Mouse (Mus musculus): ENCODE results near the gene Appl1. TPM values are rescaled to one million over a fixed set of nuclear protein-coding genes. Genes with fewer than 3 reads are reported as not detected.
"Not testable (repeated sequence)": the region's sequence is repeated elsewhere in the genome, so short reads cannot be mapped to it uniquely, and the experiment has no call there.

Appl1 gene
- polyA plus RNA-seq, 1 experiment from 2014 or later = 30.4 TPM

DNA sequence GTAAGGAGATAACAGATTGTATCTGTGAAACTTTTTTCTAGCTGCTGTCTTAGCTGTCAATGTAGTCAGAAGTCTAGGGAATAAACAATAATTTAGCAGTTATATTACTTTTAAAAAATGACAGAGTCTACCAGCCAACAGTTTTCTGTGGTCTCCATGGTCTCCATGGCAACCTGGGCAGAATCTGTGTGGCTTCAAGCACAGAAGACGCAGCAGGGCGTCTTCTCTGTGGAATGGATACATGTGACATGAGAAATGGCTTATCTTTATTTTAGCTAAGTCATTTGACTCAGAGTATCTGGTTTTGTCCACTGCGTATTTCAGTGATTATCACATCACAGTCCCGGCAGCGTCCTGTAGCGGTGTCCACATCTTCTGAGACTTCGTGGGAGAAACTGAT is 5.2 kb upstream of the Appl1 start:
- no peak overlapping the region for H3K4me3 ChIP-seq (ENCODE audit: low read length)
- 69% methylated on average over 7 of the region's 7 CpGs for WGBS
- no peaks in the 10 kb centered on the region for H3K36me3 ChIP-seq (ENCODE audit: control insufficient read depth, insufficient read depth)
- no peaks in the 10 kb centered on the region for H3K27me3 ChIP-seq (ENCODE audit: control insufficient read depth, insufficient read depth, low read length)
- peaks cover 2% of the 10 kb centered on the region; the same call in 1 of the 2 replicates for H3K4me1 ChIP-seq (ENCODE audit: control insufficient read depth, insufficient read depth, low read length)
- H3K4me2 ChIP-seq (ENCODE audit: low read depth, low read length) = no peak overlapping the region
- ATAC-seq (replicated peaks; ENCODE audit: extremely low read depth, insufficient read depth, low FRiP score) = no peak
- no peak overlapping the region for H3K27ac ChIP-seq (ENCODE audit: low read length)
- peaks cover 6% of the 10 kb centered on the region for H3K9me3 ChIP-seq (replicated peaks; ENCODE audit: control insufficient read depth, low read length)
- no peak overlapping the region for H3K9ac ChIP-seq (ENCODE audit: low read length)

DNA sequence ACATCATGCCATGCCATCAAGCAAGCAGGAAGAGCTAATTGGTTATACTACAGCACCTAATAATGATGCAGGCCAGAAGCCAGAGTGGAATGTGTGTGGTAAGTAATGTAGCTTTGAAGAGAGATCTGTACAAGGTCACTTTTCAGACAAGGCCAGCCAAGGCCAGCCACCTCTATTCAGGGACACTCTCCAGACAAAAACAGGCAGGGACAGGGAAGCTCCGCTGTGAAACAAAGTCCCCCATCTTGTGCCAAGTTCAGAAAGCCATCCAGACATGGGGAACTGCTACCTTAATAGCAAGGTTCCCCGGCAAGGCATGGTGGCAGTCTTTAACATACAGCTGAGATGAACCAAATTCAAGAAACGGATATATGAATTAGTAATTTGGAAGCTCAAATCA is 4.5 kb upstream of the Appl1 start:
- no peak for ATAC-seq (replicated peaks; ENCODE audit: extremely low read depth, insufficient read depth, low FRiP score)
- H3K27ac ChIP-seq (ENCODE audit: low read length) = peak overlapping the region; percentile 56
- WGBS = 54% methylated on average over 3 of the region's 3 CpGs

DNA sequence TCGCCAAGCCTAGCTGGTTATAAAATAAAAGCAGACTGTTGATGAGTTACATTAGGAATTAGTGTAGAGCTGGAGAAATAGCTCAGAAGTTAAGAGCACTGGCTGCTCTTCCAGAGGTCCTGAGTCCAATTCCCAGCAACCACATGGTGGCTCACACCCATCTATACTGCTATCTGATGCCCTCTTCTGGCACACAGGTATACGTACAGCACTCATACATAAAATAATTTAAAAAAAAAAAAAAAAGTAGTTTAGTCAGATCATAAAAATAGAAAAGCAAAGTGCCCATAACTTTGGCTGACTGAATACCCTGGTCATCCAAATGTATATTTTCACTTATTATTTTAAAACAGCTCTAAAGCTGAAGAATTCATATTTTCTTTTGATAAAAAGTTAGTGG is 2.1 kb upstream of the Appl1 start:
- Histone ChIP-seq H3K9me3 (replicated peaks; ENCODE audit: control insufficient read depth, low read length) (no peaks in the 10 kb centered on the region), H3K36me3 (ENCODE audit: control insufficient read depth, insufficient read depth) (no peaks in the 10 kb centered on the region), H3K4me1 (ENCODE audit: control insufficient read depth, insufficient read depth, low read length) (peaks cover 10% of the 10 kb centered on the region), H3K27ac (ENCODE audit: low read length) (no peak overlapping the region), H3K27me3 (ENCODE audit: control insufficient read depth, insufficient read depth, low read length) (no peaks in the 10 kb centered on the region), H3K4me3 (ENCODE audit: low read length) (no peak overlapping the region), H3K4me2 (ENCODE audit: low read depth, low read length) (no peak overlapping the region), H3K9ac (ENCODE audit: low read length) (no peak overlapping the region)
- 78% methylated on average over 2 of the region's 2 CpGs for WGBS
- ATAC-seq (replicated peaks; ENCODE audit: extremely low read depth, insufficient read depth, low FRiP score) = no peak

More for the DNA sequence above, 4.5 kb upstream of the Appl1 start:
- H3K4me2 ChIP-seq (ENCODE audit: low read depth, low read length) = no peak overlapping the region
- no peak overlapping the region for H3K9ac ChIP-seq (ENCODE audit: low read length)
- no peaks in the 10 kb centered on the region for H3K27me3 ChIP-seq (ENCODE audit: control insufficient read depth, insufficient read depth, low read length)
- H3K4me3 ChIP-seq (ENCODE audit: low read length) = no peak overlapping the region
- peaks cover 2% of the 10 kb centered on the region; the same call in 1 of the 2 replicates for H3K4me1 ChIP-seq (ENCODE audit: control insufficient read depth, insufficient read depth, low read length)
- no peaks in the 10 kb centered on the region for H3K36me3 ChIP-seq (ENCODE audit: control insufficient read depth, insufficient read depth)
- no peaks in the 10 kb centered on the region for H3K9me3 ChIP-seq (replicated peaks; ENCODE audit: control insufficient read depth, low read length)

DNA sequence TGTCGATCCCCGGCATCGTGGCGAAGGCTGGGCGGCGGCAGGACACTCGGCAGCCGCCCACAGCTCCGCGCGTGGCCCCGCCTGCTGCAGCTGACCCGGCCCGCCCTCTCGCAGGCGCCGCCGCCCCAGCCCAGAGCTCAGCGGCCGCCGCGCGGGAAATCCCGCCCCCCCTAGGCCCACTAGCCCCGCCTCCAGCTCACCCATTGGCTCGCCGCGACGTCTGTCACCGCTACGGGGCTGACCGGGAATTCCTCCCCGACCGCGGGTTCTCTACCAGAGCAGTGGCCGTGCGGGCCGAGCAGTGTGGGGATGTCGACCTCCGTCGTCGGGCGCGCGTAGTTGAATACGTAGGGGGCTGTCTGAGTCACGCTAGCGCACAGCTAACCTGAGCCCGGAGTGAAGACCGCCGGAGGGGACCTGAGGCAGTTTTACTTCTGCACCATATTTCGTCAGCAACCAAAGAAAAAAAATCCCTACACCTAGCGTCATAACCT is 546 bp downstream of the Appl1 start:
- peak overlapping the region; percentile 85 for H3K9ac ChIP-seq (ENCODE audit: low read length)
- H3K4me3 ChIP-seq (ENCODE audit: low read length) = peak overlapping the region; percentile 74
- peak overlapping the region; percentile 80 for H3K4me2 ChIP-seq (ENCODE audit: low read depth, low read length)
- ATAC-seq (replicated peaks; ENCODE audit: extremely low read depth, insufficient read depth, low FRiP score) = peak; percentile 99
- H3K27ac ChIP-seq (ENCODE audit: low read length) = peak overlapping the region; percentile 76
- H3K27me3 ChIP-seq (ENCODE audit: control insufficient read depth, insufficient read depth, low read length) = no peaks in the 10 kb centered on the region
- WGBS = under 1% methylated on average over 53 of the region's 53 CpGs
- H3K36me3 ChIP-seq (ENCODE audit: control insufficient read depth, insufficient read depth) = no peaks in the 10 kb centered on the region
- peaks cover 8% of the 10 kb centered on the region for H3K4me1 ChIP-seq (ENCODE audit: control insufficient read depth, insufficient read depth, low read length)
- no peaks in the 10 kb centered on the region for H3K9me3 ChIP-seq (replicated peaks; ENCODE audit: control insufficient read depth, low read length)

DNA sequence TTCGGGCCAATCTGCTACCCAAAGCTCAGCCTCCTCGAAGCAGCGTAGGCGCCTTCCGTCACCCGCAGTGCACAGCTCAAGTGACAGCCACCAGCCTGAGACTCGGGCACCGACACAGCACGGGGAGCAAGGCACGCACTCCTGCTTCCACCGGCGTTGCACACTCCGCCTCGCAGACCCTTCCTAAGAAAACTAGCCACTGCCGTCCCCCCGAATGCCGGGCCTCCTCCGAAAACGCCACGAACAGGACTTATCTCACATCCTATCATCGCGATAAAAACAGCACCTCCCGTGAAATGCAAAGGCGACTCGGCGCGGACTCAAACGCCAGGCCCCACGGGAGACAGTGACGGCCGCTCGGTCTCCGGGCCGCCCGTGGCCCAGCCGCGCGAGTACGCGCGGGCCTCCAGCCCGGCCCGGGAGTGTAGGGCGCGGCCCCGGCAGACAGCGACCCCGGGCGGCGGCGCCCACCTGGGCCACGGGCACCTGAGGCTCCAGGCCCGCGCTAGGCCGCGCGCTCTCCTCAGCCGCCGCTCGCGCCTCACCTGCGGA is 1.1 kb downstream of the Appl1 start:
- Histone ChIP-seq H3K4me2 (ENCODE audit: low read depth, low read length) (peak overlapping the region; percentile 80), H3K9me3 (replicated peaks; ENCODE audit: control insufficient read depth, low read length) (no peaks in the 10 kb centered on the region), H3K9ac (ENCODE audit: low read length) (peak overlapping the region; percentile 85), H3K4me1 (ENCODE audit: control insufficient read depth, insufficient read depth, low read length) (peaks cover 8% of the 10 kb centered on the region), H3K27me3 (ENCODE audit: control insufficient read depth, insufficient read depth, low read length) (no peaks in the 10 kb centered on the region), H3K36me3 (ENCODE audit: control insufficient read depth, insufficient read depth) (no peaks in the 10 kb centered on the region), H3K27ac (ENCODE audit: low read length) (peak overlapping the region; percentile 71), H3K4me3 (ENCODE audit: low read length) (peak overlapping the region; percentile 74)
- WGBS = under 1% methylated on average over 62 of the region's 62 CpGs
- ATAC-seq (replicated peaks; ENCODE audit: extremely low read depth, insufficient read depth, low FRiP score) = peak; percentile 74

DNA sequence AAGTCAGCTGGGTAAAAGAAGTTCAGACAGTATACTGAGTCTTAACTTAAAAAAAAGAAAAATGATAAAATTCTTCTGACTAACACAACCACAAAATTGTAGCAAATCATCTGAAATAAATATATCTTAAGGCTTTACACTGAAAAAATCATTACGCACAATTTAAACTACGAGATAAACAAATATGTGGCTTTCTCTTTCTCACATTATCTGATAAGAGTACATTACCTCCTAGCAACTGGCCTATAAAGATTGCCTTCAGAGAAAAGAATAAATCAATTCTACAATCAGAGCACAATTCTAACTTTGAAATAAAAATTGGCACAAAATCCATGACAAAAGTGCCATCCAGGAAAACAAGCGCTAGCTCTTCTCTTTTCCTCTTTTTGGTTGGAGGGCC is 1.9 kb downstream of the Appl1 start:
- H3K36me3 ChIP-seq (ENCODE audit: control insufficient read depth, insufficient read depth) = no peaks in the 10 kb centered on the region
- H3K27ac ChIP-seq (ENCODE audit: low read length) = no peak overlapping the region
- H3K27me3 ChIP-seq (ENCODE audit: control insufficient read depth, insufficient read depth, low read length) = no peaks in the 10 kb centered on the region
- peaks cover 8% of the 10 kb centered on the region for H3K4me1 ChIP-seq (ENCODE audit: control insufficient read depth, insufficient read depth, low read length)
- H3K4me2 ChIP-seq (ENCODE audit: low read depth, low read length) = peak overlapping the region; percentile 80
- H3K4me3 ChIP-seq (ENCODE audit: low read length) = peak overlapping the region; percentile 74
- peak overlapping the region; percentile 85 for H3K9ac ChIP-seq (ENCODE audit: low read length)
- WGBS = 71% methylated on average over 3 of the region's 3 CpGs
- ATAC-seq (replicated peaks; ENCODE audit: extremely low read depth, insufficient read depth, low FRiP score) = no peak
- H3K9me3 ChIP-seq (replicated peaks; ENCODE audit: control insufficient read depth, low read length) = no peaks in the 10 kb centered on the region

DNA sequence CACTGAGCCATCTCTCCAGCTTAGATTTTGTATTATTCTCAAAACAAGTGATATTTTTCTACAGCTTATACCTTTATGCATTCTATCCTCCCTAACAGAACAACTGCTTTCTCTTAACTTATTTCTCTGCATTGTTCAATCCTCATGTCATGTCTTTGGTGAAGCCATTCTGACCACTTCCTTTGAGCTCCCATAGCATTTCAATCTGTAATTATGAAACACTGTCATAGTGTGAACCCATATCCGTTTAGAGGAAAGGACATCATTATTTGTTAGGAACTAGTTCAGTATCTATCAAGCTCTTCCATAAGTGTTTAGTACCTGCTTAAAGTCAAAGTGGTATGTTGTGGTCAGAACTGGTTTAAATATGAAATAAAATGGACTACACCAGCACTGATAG is 10.5 kb downstream of the Appl1 start:
- no peak overlapping the region for H3K9ac ChIP-seq (ENCODE audit: low read length)
- H3K4me2 ChIP-seq (ENCODE audit: low read depth, low read length) = no peak overlapping the region
- no peak for ATAC-seq (replicated peaks; ENCODE audit: extremely low read depth, insufficient read depth, low FRiP score)
- H3K27me3 ChIP-seq (ENCODE audit: control insufficient read depth, insufficient read depth, low read length) = no peaks in the 10 kb centered on the region
- no peak overlapping the region for H3K27ac ChIP-seq (ENCODE audit: low read length)
- no peak overlapping the region for H3K4me3 ChIP-seq (ENCODE audit: low read length)
- no peaks in the 10 kb centered on the region for H3K4me1 ChIP-seq (ENCODE audit: control insufficient read depth, insufficient read depth, low read length)
- peaks cover 14% of the 10 kb centered on the region for H3K36me3 ChIP-seq (ENCODE audit: control insufficient read depth, insufficient read depth)
- 94% methylated on average over 1 of the region's 1 CpGs for WGBS
- H3K9me3 ChIP-seq (replicated peaks; ENCODE audit: control insufficient read depth, low read length) = no peaks in the 10 kb centered on the region

DNA sequence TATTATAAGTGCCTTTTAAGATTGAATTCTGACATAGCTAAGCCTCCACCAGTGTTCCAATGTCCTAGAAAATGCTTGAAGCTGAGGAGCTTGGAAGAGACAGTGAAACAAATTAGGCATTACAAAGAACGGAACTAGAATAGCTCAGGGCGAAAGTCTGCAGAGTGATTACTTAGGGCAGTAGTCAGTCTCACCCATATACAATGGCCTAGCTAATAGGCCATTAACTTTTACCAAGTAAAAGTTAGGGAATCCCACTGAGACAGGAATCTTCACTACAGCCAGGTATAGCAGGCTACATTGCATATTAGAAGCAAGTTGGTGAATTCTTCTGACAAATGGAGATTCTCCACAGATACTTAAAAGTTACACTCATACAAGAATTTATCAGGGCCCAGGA is 14.9 kb downstream of the Appl1 start:
- H3K27me3 ChIP-seq (ENCODE audit: control insufficient read depth, insufficient read depth, low read length); H3K4me3 ChIP-seq (ENCODE audit: low read length); H3K4me1 ChIP-seq (ENCODE audit: control insufficient read depth, insufficient read depth, low read length); H3K9me3 ChIP-seq (replicated peaks; ENCODE audit: control insufficient read depth, low read length); H3K27ac ChIP-seq (ENCODE audit: low read length); H3K9ac ChIP-seq (ENCODE audit: low read length); H3K4me2 ChIP-seq (ENCODE audit: low read depth, low read length); ATAC-seq (replicated peaks; ENCODE audit: extremely low read depth, insufficient read depth, low FRiP score): not testable (repeated sequence)
- H3K36me3 ChIP-seq (ENCODE audit: control insufficient read depth, insufficient read depth) = peaks cover 13% of the 10 kb centered on the region
- WGBS = 93% methylated on average over 2 of the region's 2 CpGs

DNA sequence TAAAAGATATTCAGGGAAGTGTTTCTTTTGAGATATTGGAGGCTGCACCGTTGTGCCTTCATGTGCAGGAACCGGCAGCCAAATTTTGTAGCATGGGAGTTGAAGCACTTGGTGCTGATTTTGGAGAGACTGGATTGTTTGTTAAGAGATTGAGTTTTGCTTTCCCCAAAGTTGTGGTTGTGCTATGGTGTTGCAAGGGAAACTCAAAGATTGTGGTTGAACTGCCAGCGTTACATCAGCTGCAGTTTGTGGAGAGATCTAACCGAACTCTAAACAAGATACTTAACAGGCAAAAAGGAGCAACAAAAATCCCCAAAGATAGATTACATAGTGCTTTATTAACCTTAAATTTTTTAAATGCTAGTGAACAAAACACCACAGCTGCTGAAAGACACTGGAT is 35.5 kb downstream of the Appl1 start:
- H3K27ac ChIP-seq (ENCODE audit: low read length) = no peak overlapping the region
- H3K4me1 ChIP-seq (ENCODE audit: control insufficient read depth, insufficient read depth, low read length) = no peaks in the 10 kb centered on the region
- ATAC-seq (replicated peaks; ENCODE audit: extremely low read depth, insufficient read depth, low FRiP score) = no peak
- no peak overlapping the region for H3K4me3 ChIP-seq (ENCODE audit: low read length)
- H3K36me3 ChIP-seq (ENCODE audit: control insufficient read depth, insufficient read depth) = no peaks in the 10 kb centered on the region
- no peaks in the 10 kb centered on the region for H3K9me3 ChIP-seq (replicated peaks; ENCODE audit: control insufficient read depth, low read length)
- WGBS = 74% methylated on average over 4 of the region's 4 CpGs
- H3K4me2 ChIP-seq (ENCODE audit: low read depth, low read length) = no peak overlapping the region
- H3K27me3 ChIP-seq (ENCODE audit: control insufficient read depth, insufficient read depth, low read length) = no peaks in the 10 kb centered on the region
- H3K9ac ChIP-seq (ENCODE audit: low read length) = no peak overlapping the region

Data from heart, embryonic 16.5 days (tissue).